Mouse (Mus musculus): ENCODE results near the gene 3110040M04Rik. TPM values are rescaled to one million over a fixed set of nuclear protein-coding genes. Genes with fewer than 3 reads are reported as not detected.
"Not testable (repeated sequence)": the region's sequence is repeated elsewhere in the genome, so short reads cannot be mapped to it uniquely, and the experiment has no call there.

Gene 3110040M04Rik
- polyA plus RNA-seq, 1 experiment: not detected

GRCm38 (mm10) chr1:151171572-151172461, 32.1 kb upstream of the 3110040M04Rik start:
- no peak overlapping the region for H3K4me3 ChIP-seq (replicated peaks; ENCODE audit: extremely low read depth, low read depth, low read length)
- H3K4me1 ChIP-seq (ENCODE audit: control insufficient read depth, insufficient read depth, low read length): no peaks in the 10 kb centered on the region
- no peak for DNase-seq
- TF ChIP-seq CTCF (IDR thresholded peaks at IDR 0.05; ENCODE audit: insufficient read depth, low read length) (no peak), POLR2A (IDR thresholded peaks at IDR 0.05; ENCODE audit: borderline replicate concordance, extremely low read depth, low read depth, low read length) (no peak)
- WGBS: 87% methylated on average over 2 of the region's 2 CpGs

DNA sequence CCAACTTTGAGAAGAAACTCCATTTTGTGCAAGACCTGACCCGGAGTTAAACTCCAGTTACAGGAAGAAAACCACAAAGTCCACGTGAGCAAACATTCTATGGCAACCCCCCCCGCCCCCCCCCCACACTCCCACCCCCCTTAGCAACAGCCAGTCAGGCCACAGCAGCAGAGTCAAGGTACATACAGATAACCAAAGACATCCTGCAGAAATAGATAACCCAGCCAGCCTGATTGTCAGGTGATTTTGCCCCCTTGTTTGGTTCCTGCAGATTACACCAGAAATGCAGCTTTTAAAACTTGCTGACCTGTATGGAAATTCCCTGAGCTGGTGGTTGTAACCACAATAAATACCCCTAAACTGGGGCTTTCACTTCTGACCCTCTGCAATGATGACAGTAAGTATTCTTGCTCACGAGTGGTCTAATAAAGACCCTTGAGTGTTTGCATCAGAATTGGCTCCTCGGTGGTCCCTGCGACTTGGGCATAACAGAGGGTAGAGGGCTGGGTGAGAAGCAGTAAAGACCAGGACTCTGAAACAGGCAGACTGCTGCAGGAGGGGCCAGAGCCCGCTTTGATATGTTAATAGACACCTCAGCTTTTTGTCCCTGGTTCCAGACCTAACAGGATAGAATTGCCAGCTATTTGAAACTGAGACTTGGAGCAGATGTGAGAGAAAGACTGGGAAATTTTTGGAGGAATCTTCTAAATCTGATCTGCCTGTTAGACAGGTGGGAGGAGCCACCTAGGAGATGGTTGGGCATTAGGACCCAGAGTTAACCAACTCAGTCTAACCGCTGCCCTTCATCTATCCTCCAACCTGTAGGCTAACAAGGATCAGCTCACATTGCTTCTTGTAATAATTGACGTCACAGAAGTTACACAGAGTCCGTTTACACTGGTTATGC, 26.6 kb upstream of the 3110040M04Rik start:
- TF ChIP-seq CTCF (IDR thresholded peaks at IDR 0.05; ENCODE audit: insufficient read depth, low read length): no peak
- TF ChIP-seq POLR2A (IDR thresholded peaks at IDR 0.05; ENCODE audit: borderline replicate concordance, extremely low read depth, low read depth, low read length): no peak
- DNase-seq: peak; percentile 12
- Histone ChIP-seq H3K4me1 (ENCODE audit: control insufficient read depth, insufficient read depth, low read length) (no peaks in the 10 kb centered on the region), H3K4me3 (replicated peaks; ENCODE audit: extremely low read depth, low read depth, low read length) (no peak overlapping the region)
- WGBS: 26% methylated on average over 10 of the region's 10 CpGs

DNA sequence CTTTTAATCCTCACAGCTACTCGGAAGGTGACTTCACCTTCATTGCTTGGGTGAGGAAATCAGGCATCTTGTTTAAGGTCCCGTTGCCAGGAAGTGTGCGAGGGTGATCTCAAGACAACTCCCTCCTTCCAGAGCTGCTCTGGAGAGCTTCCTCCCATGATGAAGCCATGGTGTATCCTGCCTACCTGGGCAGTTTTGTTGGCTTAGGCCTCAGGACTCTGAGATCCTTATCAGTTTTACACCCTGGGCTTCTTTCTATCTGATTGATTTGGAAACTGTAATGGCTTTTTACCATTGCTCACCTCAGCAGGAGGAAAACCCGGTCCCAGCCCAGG, 26.0 kb upstream of the 3110040M04Rik start:
- TF ChIP-seq POLR2A (IDR thresholded peaks at IDR 0.05; ENCODE audit: borderline replicate concordance, extremely low read depth, low read depth, low read length) (no peak), CTCF (IDR thresholded peaks at IDR 0.05; ENCODE audit: insufficient read depth, low read length) (no peak)
- H3K4me3 ChIP-seq (replicated peaks; ENCODE audit: extremely low read depth, low read depth, low read length): peak overlapping the region; percentile 4
- H3K4me1 ChIP-seq (ENCODE audit: control insufficient read depth, insufficient read depth, low read length): no peaks in the 10 kb centered on the region
- 19% methylated on average over 4 of the region's 4 CpGs for WGBS
- DNase-seq: no peak

GRCm38 (mm10) chr1:151178505-151179083, 25.3 kb upstream of the 3110040M04Rik start:
- TF ChIP-seq POLR2A (IDR thresholded peaks at IDR 0.05; ENCODE audit: borderline replicate concordance, extremely low read depth, low read depth, low read length) (no peak), CTCF (IDR thresholded peaks at IDR 0.05; ENCODE audit: insufficient read depth, low read length) (no peak)
- 77% methylated on average over 2 of the region's 2 CpGs for WGBS
- DNase-seq: no peak
- H3K4me3 ChIP-seq (replicated peaks; ENCODE audit: extremely low read depth, low read depth, low read length): no peak overlapping the region
- H3K4me1 ChIP-seq (ENCODE audit: control insufficient read depth, insufficient read depth, low read length): no peaks in the 10 kb centered on the region

DNA sequence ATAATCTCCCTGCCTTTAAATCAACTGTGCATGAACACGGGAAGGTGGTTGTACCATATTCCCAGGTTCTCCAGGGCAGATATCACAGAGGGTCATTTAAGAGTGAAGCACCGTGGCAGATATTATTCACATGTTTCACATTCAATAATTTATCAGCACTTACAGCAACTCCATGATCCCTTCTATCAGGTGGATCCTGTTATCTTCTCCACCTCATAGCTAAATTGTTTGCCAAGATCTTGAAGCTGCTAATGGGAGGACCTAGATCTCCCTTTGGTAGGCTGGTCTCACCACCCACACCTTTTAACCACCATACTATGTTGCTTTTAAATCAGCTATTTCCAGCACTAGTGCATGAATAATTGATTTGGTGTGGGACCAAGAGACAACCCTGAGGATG, 23.8 kb upstream of the 3110040M04Rik start:
- no peaks in the 10 kb centered on the region for H3K4me1 ChIP-seq (ENCODE audit: control insufficient read depth, insufficient read depth, low read length)
- 80% methylated on average over 2 of the region's 2 CpGs for WGBS
- no peak for TF ChIP-seq POLR2A (IDR thresholded peaks at IDR 0.05; ENCODE audit: borderline replicate concordance, extremely low read depth, low read depth, low read length)
- no peak for TF ChIP-seq CTCF (IDR thresholded peaks at IDR 0.05; ENCODE audit: insufficient read depth, low read length)
- no peak for DNase-seq
- H3K4me3 ChIP-seq (replicated peaks; ENCODE audit: extremely low read depth, low read depth, low read length): no peak overlapping the region

- H3K4me1 ChIP-seq (ENCODE audit: control insufficient read depth, insufficient read depth, low read length); H3K4me3 ChIP-seq (replicated peaks; ENCODE audit: extremely low read depth, low read depth, low read length); DNase-seq: not testable (repeated sequence)
- WGBS: 71% methylated on average over 1 of the region's 7 CpGs
Measured at GRCm38 (mm10) chr1:151182266-151182665, 21.7 kb upstream of the 3110040M04Rik start, which contains the start of gene Gm47985. Gene Gm47985 (plus strand): TSS chr1:151182537.

GRCm38 (mm10) chr1:151186186-151186585, 17.7 kb upstream of the 3110040M04Rik start:
- 71% methylated on average over 3 of the region's 3 CpGs for WGBS
- DNase-seq; H3K4me1 ChIP-seq (ENCODE audit: control insufficient read depth, insufficient read depth, low read length); H3K4me3 ChIP-seq (replicated peaks; ENCODE audit: extremely low read depth, low read depth, low read length): not testable (repeated sequence)

GRCm38 (mm10) chr1:151186879-151187424, 17.0 kb upstream of the 3110040M04Rik start:
- not testable (repeated sequence) for DNase-seq; H3K4me3 ChIP-seq (replicated peaks; ENCODE audit: extremely low read depth, low read depth, low read length); H3K4me1 ChIP-seq (ENCODE audit: control insufficient read depth, insufficient read depth, low read length)
- WGBS: 79% methylated on average over 4 of the region's 4 CpGs

- 82% methylated on average over 4 of the region's 4 CpGs for WGBS
- no peaks in the 10 kb centered on the region for H3K4me1 ChIP-seq (ENCODE audit: control insufficient read depth, insufficient read depth, low read length)
- TF ChIP-seq CTCF (IDR thresholded peaks at IDR 0.05; ENCODE audit: insufficient read depth, low read length) (no peak), POLR2A (IDR thresholded peaks at IDR 0.05; ENCODE audit: borderline replicate concordance, extremely low read depth, low read depth, low read length) (no peak)
- DNase-seq: no peak
- H3K4me3 ChIP-seq (replicated peaks; ENCODE audit: extremely low read depth, low read depth, low read length): no peak overlapping the region
Measured at GRCm38 (mm10) chr1:151188469-151188868, 15.5 kb upstream of the 3110040M04Rik start.

- not testable (repeated sequence) for H3K4me3 ChIP-seq (replicated peaks; ENCODE audit: extremely low read depth, low read depth, low read length); H3K4me1 ChIP-seq (ENCODE audit: control insufficient read depth, insufficient read depth, low read length); DNase-seq
- WGBS: 80% methylated on average over 1 of the region's 7 CpGs
Measured at GRCm38 (mm10) chr1:151192075-151192474, 11.8 kb upstream of the 3110040M04Rik start, which contains the start of gene Gm8947. Gene Gm8947 (plus strand): TSS chr1:151192376.

- H3K4me1 ChIP-seq (ENCODE audit: control insufficient read depth, insufficient read depth, low read length); DNase-seq; H3K4me3 ChIP-seq (replicated peaks; ENCODE audit: extremely low read depth, low read depth, low read length): not testable (repeated sequence)
- WGBS: 90% methylated on average over 15 of the region's 15 CpGs
Measured at GRCm38 (mm10) chr1:151192739-151193138, 11.2 kb upstream of the 3110040M04Rik start.

- 75% methylated on average over 4 of the region's 4 CpGs for WGBS
- not testable (repeated sequence) for H3K4me1 ChIP-seq (ENCODE audit: control insufficient read depth, insufficient read depth, low read length); H3K4me3 ChIP-seq (replicated peaks; ENCODE audit: extremely low read depth, low read depth, low read length); DNase-seq
Measured at GRCm38 (mm10) chr1:151195986-151196385, 7.9 kb upstream of the 3110040M04Rik start.

DNA sequence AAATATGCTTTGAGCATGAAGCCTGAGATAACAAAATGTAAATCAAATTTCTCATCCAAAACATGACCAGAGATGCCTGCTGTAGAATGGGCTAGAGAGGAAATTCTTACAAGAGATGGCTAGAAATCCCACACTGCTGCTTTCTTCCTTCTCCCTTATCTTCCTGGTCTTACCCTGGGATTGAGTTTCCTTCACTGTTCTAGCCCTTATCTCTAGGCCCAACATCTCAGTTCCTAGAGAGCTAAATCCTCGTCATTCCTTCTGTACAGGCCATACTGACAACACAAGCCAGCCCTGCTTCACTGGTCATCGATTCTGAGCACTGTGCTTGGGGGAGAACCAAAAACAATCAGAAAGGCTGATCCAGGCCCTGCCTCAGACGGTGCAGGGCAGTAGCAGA, 7.2 kb upstream of the 3110040M04Rik start:
- DNase-seq; H3K4me3 ChIP-seq (replicated peaks; ENCODE audit: extremely low read depth, low read depth, low read length); H3K4me1 ChIP-seq (ENCODE audit: control insufficient read depth, insufficient read depth, low read length): not testable (repeated sequence)
- WGBS: 84% methylated on average over 3 of the region's 3 CpGs
